Mouse (Mus musculus) C2C12 (cell line): ENCODE measurements around the gene Nfib. TPM values are rescaled to one million over a fixed set of nuclear protein-coding genes. Genes with fewer than 3 reads are reported as not detected.

Experiments
- H3K27me3 ChIP-seq: one replicate; pipeline ENCODE4 v1.6.1; 2011; ENCODE audit not compliant: control insufficient read depth, insufficient read depth, insufficient read length
- H3K36me3 ChIP-seq: one replicate; pipeline ENCODE4 v1.6.1; 2011; ENCODE audit not compliant: control insufficient read depth, insufficient read depth
- H3K4me3 ChIP-seq: one replicate; pipeline ENCODE4 v1.5.1; 2011; ENCODE audit warnings: mild to moderate bottlenecking, control low read depth; ENCODE audit not compliant: poor library complexity, insufficient read depth, severe bottlenecking
- H3K79me2 ChIP-seq: one replicate; pipeline ENCODE4 v1.6.1; 2011; ENCODE audit not compliant: control insufficient read depth, insufficient read depth
- H3K79me3 ChIP-seq: one replicate; pipeline ENCODE4 v1.6.1; 2011; ENCODE audit warnings: low read depth, control low read depth
- H3ac ChIP-seq: one replicate; pipeline ENCODE3; 2011; ENCODE audit warnings: low read depth; ENCODE audit not compliant: control insufficient read depth, insufficient read length
- CEBPB ChIP-seq: IDR thresholded peaks from one replicate; pipeline ENCODE4 v1.6.1; 2011; ENCODE audit warnings: low read depth, mild to moderate bottlenecking, control low read depth, moderate library complexity
- CTCF ChIP-seq: IDR thresholded peaks from one replicate; pipeline ENCODE4 v1.5.1; 2011; ENCODE audit not compliant: control insufficient read depth, insufficient read depth, insufficient read length
- FOSL1 ChIP-seq: IDR thresholded peaks from one replicate; pipeline ENCODE4 v1.8.0; 2011; ENCODE audit warnings: mild to moderate bottlenecking, low read length; ENCODE audit not compliant: poor library complexity, insufficient read depth, severe bottlenecking
- MAX ChIP-seq: IDR thresholded peaks from one replicate; pipeline ENCODE4 v1.6.1; 2011; ENCODE audit warnings: mild to moderate bottlenecking, control low read depth
- MYOD1 ChIP-seq: IDR thresholded peaks from one replicate; pipeline ENCODE4 v1.6.1; 2011; ENCODE audit warnings: low read depth; ENCODE audit not compliant: control insufficient read depth, insufficient read length
- MYOG ChIP-seq: IDR thresholded peaks from one replicate; pipeline ENCODE4 v1.6.1; 2011; ENCODE audit not compliant: control insufficient read depth, insufficient read length; ENCODE audit errors: extremely low read depth
- USF1 ChIP-seq: IDR thresholded peaks from one replicate; pipeline ENCODE4 v1.6.1; 2011; ENCODE audit warnings: low read depth, mild to moderate bottlenecking, control low read depth, moderate library complexity
- polyA plus RNA-seq: library from polyadenylated mRNA; unstranded; fragments of >200 nt; fragmentation: generic; extraction: Trizol; gene quantifications from one replicate; pipeline ENCODE4 v1.2.1, GENCODE M21; 2012; ENCODE audit warnings: missing spikeins

Gene Nfib
- polyA plus RNA-seq, 1 experiment: 5.1 TPM

GRCm38 (mm10) chr4:82514921-82515320 lies 190.6 kb downstream of the Nfib start:
- no peaks in the 10 kb centered on the region for H3K79me3 ChIP-seq
- TF ChIP-seq CTCF (no peak), CEBPB (no peak), USF1 (no peak), MYOG (no peak), FOSL1 (no peak), MAX (no peak), MYOD1 (no peak)
- no peaks in the 10 kb centered on the region for H3K79me2 ChIP-seq
- H3ac ChIP-seq: no peak overlapping the region
- no peak overlapping the region for H3K4me3 ChIP-seq
- H3K36me3 ChIP-seq: no peaks in the 10 kb centered on the region
- H3K27me3 ChIP-seq: no peaks in the 10 kb centered on the region

- no peak overlapping the region for H3ac ChIP-seq
- H3K4me3 ChIP-seq: no peak overlapping the region
- no peaks in the 10 kb centered on the region for H3K79me3 ChIP-seq
- H3K36me3 ChIP-seq: no peaks in the 10 kb centered on the region
- no peaks in the 10 kb centered on the region for H3K27me3 ChIP-seq
- TF ChIP-seq USF1 (no peak), MAX (no peak), CTCF (no peak), CEBPB (no peak), FOSL1 (no peak), MYOD1 (no peak), MYOG (no peak)
- H3K79me2 ChIP-seq: no peaks in the 10 kb centered on the region
These were observed 191.2 kb downstream of the Nfib start for GRCm38 (mm10) chr4:82514373-82514772.

GRCm38 (mm10) chr4:82513426-82513750 lies 192.2 kb downstream of the Nfib start:
- H3K36me3 ChIP-seq: no peaks in the 10 kb centered on the region
- no peaks in the 10 kb centered on the region for H3K79me2 ChIP-seq
- H3K79me3 ChIP-seq: no peaks in the 10 kb centered on the region
- peak overlapping the region; percentile 44 for H3ac ChIP-seq
- TF ChIP-seq USF1 (peak; percentile 61), CTCF (no peak)
- H3K4me3 ChIP-seq: no peak overlapping the region
- H3K27me3 ChIP-seq: no peaks in the 10 kb centered on the region

GRCm38 (mm10) chr4:82512743-82513425 lies 192.7 kb downstream of the Nfib start:
- Histone ChIP-seq H3K36me3 (no peaks in the 10 kb centered on the region), H3K4me3 (peak overlapping the region; percentile 21), H3K79me3 (no peaks in the 10 kb centered on the region), H3K27me3 (no peaks in the 10 kb centered on the region), H3K79me2 (no peaks in the 10 kb centered on the region), H3ac (peak overlapping the region; percentile 52)
- no peak for TF ChIP-seq MYOD1
- peak; percentile 99 for TF ChIP-seq MAX

GRCm38 (mm10) chr4:82512335-82512734 lies 193.2 kb downstream of the Nfib start:
- TF ChIP-seq MYOD1 (no peak), CTCF (no peak), MYOG (no peak), USF1 (no peak), FOSL1 (no peak)
- no peaks in the 10 kb centered on the region for H3K27me3 ChIP-seq
- no peaks in the 10 kb centered on the region for H3K79me2 ChIP-seq
- no peaks in the 10 kb centered on the region for H3K36me3 ChIP-seq
- H3K79me3 ChIP-seq: no peaks in the 10 kb centered on the region
- H3ac ChIP-seq: no peak overlapping the region
- H3K4me3 ChIP-seq: peak overlapping the region; percentile 21

- no peak overlapping the region for H3K4me3 ChIP-seq
These were observed 194.0 kb downstream of the Nfib start for GRCm38 (mm10) chr4:82511524-82511923.

More at GRCm38 (mm10) chr4:82511524-82511923, 194.0 kb downstream of the Nfib start:
- Histone ChIP-seq H3ac (peak overlapping the region; percentile 14), H3K36me3 (no peaks in the 10 kb centered on the region), H3K27me3 (no peaks in the 10 kb centered on the region), H3K79me2 (no peaks in the 10 kb centered on the region), H3K79me3 (no peaks in the 10 kb centered on the region)
- TF ChIP-seq CTCF: no peak
- TF ChIP-seq USF1: no peak
- TF ChIP-seq MYOD1: no peak
- TF ChIP-seq FOSL1: no peak
- no peak for TF ChIP-seq MAX
- TF ChIP-seq CEBPB: no peak
